Mouse (Mus musculus): ENCODE measurements around the gene Map3k11. TPM values are rescaled to one million over a fixed set of nuclear protein-coding genes. Genes with fewer than 3 reads are reported as not detected.
A peak's percentile ranks its signal among the peaks of the same experiment; 100 is the strongest.

Map3k11 gene
- polyA plus RNA-seq, 1 experiment from 2014 or later, result 22.4 TPM

DNA sequence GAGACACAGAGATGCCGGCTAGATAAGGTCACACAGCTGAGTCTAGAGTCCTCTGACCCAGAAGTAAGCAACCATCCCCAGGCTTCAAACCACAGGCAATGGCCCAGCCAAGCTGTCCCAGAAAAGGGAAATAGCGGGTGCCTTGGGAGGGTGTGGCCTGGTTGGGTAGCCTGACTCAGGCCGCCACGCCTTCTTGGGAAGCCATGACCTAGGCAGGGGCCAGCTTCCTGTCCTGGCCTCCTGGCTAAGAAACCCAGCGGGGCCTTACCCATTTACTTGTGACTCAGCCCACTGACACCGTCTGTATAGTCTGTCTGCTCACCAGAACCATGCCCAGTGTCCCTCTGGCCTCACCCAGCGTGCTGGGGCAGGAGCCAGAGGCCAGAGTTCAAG is 36.0 kb downstream of the Map3k11 start:
- peaks cover 53% of the 10 kb centered on the region for H3K36me3 ChIP-seq (ENCODE audit: control insufficient read depth, insufficient read depth, low read length)
- 13% methylated on average over 7 of the region's 7 CpGs for WGBS
- H3K4me3 ChIP-seq (ENCODE audit: control insufficient read depth in 1 of 2, insufficient read depth in 1 of 2, low read depth in 1 of 2, low read length in 2 of 2), result peak overlapping the region; percentile 84 to 96
- H3K4me2 ChIP-seq (ENCODE audit: low read length), result peak overlapping the region; percentile 87
- H3K27ac ChIP-seq (replicated peaks in 1 of 2; ENCODE audit: control insufficient read depth in 1 of 2, insufficient read depth in 1 of 2, low read depth in 2 of 2, low read length in 2 of 2), result peak overlapping the region; percentile 97 to 98
- H3K4me1 ChIP-seq (ENCODE audit: control insufficient read depth in 2 of 2, insufficient read depth in 2 of 2, low read length in 2 of 2), result peaks cover 24 to 43% of the 10 kb centered on the region in 2 experiments
- ATAC-seq (ENCODE audit: insufficient number of reproducible peaks, insufficient read depth, low FRiP score, low read depth), result peak; percentile 5; the same call in 1 of the 2 replicates
- peak overlapping the region; percentile 98 for H3K9ac ChIP-seq (ENCODE audit: low read length)
- H3K27me3 ChIP-seq (ENCODE audit: control insufficient read depth, insufficient read depth, low read length), result no peaks in the 10 kb centered on the region
- no peaks in the 10 kb centered on the region for H3K9me3 ChIP-seq (ENCODE audit: control insufficient read depth, low read length)

DNA sequence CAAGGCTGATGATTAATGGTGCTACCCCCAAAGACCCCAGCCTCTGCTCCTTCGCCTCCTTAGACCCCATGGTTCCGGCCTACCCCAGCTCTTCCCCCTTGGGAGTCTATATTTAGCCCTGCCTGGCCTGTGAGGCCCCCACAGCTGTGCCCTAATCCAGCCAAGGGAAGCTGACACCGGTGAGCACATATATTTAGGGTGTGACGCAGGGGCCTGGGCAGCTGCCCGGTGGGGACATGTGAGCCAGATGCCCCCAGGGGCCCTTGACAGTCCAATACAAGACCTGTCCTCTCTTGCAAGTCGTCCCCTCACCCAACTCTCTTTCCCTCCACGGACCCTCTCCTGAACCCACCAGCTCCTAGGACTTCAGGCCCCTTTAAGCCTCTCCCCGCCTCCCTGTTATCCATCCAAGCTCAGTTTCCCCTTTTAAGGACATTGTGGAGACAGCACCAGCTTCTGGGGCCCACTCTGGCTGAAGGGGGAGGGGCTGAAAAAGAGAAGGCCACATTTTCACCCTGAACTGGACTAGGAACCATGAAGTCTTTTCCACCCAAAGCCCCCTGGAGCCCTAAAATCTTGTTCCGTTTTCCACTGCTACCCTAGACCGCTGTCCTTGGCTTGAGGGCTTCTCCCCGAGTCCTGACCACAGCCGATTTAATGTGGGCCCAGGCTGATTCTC is 36.6 kb downstream of the Map3k11 start:
- H3K27ac ChIP-seq (replicated peaks in 1 of 2; ENCODE audit: control insufficient read depth in 1 of 2, insufficient read depth in 1 of 2, low read depth in 2 of 2, low read length in 2 of 2), result peak overlapping the region; percentile 97 to 98
- peak; percentile 75 for ATAC-seq (ENCODE audit: insufficient number of reproducible peaks, insufficient read depth, low FRiP score, low read depth)
- H3K4me2 ChIP-seq (ENCODE audit: low read length), result peak overlapping the region; percentile 87
- 20% methylated on average over 12 of the region's 12 CpGs for WGBS
- no peaks in the 10 kb centered on the region for H3K27me3 ChIP-seq (ENCODE audit: control insufficient read depth, insufficient read depth, low read length)
- H3K4me3 ChIP-seq (ENCODE audit: control insufficient read depth in 1 of 2, insufficient read depth in 1 of 2, low read depth in 1 of 2, low read length in 2 of 2), result peak overlapping the region; percentile 84 to 96
- peaks cover 27 to 47% of the 10 kb centered on the region in 2 experiments for H3K4me1 ChIP-seq (ENCODE audit: control insufficient read depth in 2 of 2, insufficient read depth in 2 of 2, low read length in 2 of 2)
- H3K36me3 ChIP-seq (ENCODE audit: control insufficient read depth, insufficient read depth, low read length), result peaks cover 51% of the 10 kb centered on the region
- peak overlapping the region; percentile 98 for H3K9ac ChIP-seq (ENCODE audit: low read length)
- no peaks in the 10 kb centered on the region for H3K9me3 ChIP-seq (ENCODE audit: control insufficient read depth, low read length)

DNA sequence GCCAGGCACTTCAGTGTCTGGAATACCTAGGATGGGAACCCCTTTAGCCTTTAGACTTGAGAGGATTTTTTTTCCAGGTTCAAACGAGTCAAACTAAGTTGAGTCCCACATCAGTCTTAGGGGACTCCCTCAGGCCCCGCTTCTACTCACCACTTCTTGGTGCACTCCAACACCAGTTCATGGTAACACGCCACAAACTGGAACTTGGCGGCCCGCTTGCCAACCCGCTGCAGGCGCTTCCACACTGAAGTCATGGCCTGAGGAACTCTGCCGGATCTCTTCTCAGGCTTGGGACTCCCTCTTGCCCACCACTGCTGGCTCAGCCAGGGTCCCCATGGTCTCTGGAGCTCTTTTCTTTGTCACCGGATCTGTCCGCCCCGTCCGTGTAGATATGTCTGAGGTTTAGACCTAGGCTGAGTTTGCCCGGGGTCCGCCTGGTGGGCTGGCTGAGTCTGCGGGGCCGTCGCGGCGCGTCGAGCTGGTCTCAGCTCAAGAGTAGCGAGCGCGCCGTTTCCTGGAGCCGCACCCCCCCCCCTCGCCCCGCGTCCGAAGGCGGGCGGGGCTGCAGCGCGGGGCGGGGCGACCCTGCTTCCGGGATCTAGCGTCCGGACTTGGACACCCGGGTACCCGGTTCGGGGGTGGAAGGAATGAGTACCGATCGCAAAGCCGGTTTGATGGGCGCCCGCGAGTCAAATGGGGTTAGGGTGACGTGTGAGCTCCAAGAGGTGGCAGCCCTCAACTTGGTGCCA is 37.4 kb downstream of the Map3k11 start, which contains the start of gene Ehbp1l1:
TSS of gene Ehbp1l1 (minus strand) at position 551 of the 749 bp plus-strand sequence.
- Histone ChIP-seq H3K4me3 (ENCODE audit: control insufficient read depth in 1 of 2, insufficient read depth in 1 of 2, low read depth in 1 of 2, low read length in 2 of 2) (peak within 1 kb of the TSS; percentile 84 to 96), H3K9me3 (ENCODE audit: control insufficient read depth, low read length) (no peaks in the 10 kb centered on the region), H3K4me2 (ENCODE audit: low read length) (peak within 1 kb of the TSS; percentile 87), H3K36me3 (ENCODE audit: control insufficient read depth, insufficient read depth, low read length) (peaks cover 48% of the 10 kb centered on the region), H3K27me3 (ENCODE audit: control insufficient read depth, insufficient read depth, low read length) (no peaks in the 10 kb centered on the region), H3K27ac (replicated peaks in 1 of 2; ENCODE audit: control insufficient read depth in 1 of 2, insufficient read depth in 1 of 2, low read depth in 2 of 2, low read length in 2 of 2) (peak within 1 kb of the TSS; percentile 97 to 98), H3K9ac (ENCODE audit: low read length) (peak within 1 kb of the TSS; percentile 98), H3K4me1 (ENCODE audit: control insufficient read depth in 2 of 2, insufficient read depth in 2 of 2, low read length in 2 of 2) (peaks cover 29 to 51% of the 10 kb centered on the region in 2 experiments)
- peak; percentile 18; the same call in 1 of the 2 replicates for ATAC-seq (ENCODE audit: insufficient number of reproducible peaks, insufficient read depth, low FRiP score, low read depth)
- 1% methylated on average over 49 of the region's 49 CpGs for WGBS

DNA sequence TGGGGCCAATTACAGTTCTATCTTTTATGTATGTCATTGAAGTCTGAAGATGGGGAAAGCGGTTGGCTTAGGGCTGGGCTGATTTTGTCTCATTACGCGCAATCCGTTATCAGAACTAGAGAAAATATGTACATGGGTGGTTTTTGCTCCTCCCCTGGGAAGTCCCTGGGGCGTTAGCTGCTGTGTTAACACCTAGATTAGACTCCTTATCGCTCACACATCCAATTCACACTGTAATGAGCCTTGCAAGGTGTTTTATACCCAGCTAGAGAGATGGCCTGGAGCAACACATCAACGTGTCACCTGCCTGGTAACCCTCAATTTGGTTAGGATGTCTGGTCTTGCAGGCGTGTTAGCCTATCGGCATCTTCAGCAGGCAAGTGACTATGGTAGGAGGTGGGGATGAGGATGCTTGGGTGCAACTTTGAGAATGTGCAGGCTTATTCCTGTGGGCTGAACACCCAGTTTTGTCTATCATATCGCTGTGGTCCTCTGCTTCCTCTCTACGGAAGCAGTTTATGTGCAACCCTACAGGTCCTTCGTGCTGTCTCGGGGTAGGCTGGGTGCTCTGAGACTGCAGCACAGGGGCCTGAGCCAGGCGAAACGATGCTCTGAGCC is 38.5 kb downstream of the Map3k11 start:
- Histone ChIP-seq H3K4me2 (ENCODE audit: low read length) (peak overlapping the region; percentile 87), H3K9me3 (ENCODE audit: control insufficient read depth, low read length) (no peaks in the 10 kb centered on the region)

DNA sequence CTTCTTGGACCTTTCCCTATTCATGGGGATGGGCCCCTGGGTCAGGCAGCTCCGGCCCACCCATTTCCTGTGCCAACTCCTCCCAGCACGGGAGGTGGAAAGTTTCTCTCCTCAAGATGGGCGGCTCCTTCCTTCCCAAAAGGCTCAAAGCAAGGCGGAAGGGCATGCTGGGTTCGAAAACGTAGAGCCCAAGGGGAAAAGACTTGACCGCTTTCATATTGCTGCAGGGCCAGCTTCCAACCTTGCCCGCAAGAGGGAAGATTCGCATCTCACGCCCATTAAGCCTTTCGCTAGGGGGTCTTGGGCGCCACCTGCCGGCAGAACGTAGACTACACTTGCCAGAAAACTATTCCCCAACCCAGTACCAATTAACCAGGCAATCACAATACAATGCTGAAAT is 39.2 kb downstream of the Map3k11 start:
- WGBS, result 6% methylated on average over 14 of the region's 14 CpGs
- H3K4me1 ChIP-seq (ENCODE audit: control insufficient read depth in 2 of 2, insufficient read depth in 2 of 2, low read length in 2 of 2), result peaks cover 30 to 57% of the 10 kb centered on the region in 2 experiments
- no peaks in the 10 kb centered on the region for H3K9me3 ChIP-seq (ENCODE audit: control insufficient read depth, low read length)
- peaks cover 30% of the 10 kb centered on the region for H3K36me3 ChIP-seq (ENCODE audit: control insufficient read depth, insufficient read depth, low read length)
- no peak for ATAC-seq (ENCODE audit: insufficient number of reproducible peaks, insufficient read depth, low FRiP score, low read depth)
- H3K9ac ChIP-seq (ENCODE audit: low read length), result peak overlapping the region; percentile 99
- peak overlapping the region; percentile 87 for H3K4me2 ChIP-seq (ENCODE audit: low read length)
- H3K27me3 ChIP-seq (ENCODE audit: control insufficient read depth, insufficient read depth, low read length), result no peaks in the 10 kb centered on the region
- H3K27ac ChIP-seq (replicated peaks in 1 of 2; ENCODE audit: control insufficient read depth in 1 of 2, insufficient read depth in 1 of 2, low read depth in 2 of 2, low read length in 2 of 2), result peak overlapping the region; percentile 29 to 98
- peak overlapping the region; percentile 95 to 96 for H3K4me3 ChIP-seq (ENCODE audit: control insufficient read depth in 1 of 2, insufficient read depth in 1 of 2, low read depth in 1 of 2, low read length in 2 of 2)

More for the DNA sequence above, 38.5 kb downstream of the Map3k11 start:
- Histone ChIP-seq H3K4me3 (ENCODE audit: control insufficient read depth in 1 of 2, insufficient read depth in 1 of 2, low read depth in 1 of 2, low read length in 2 of 2) (peak overlapping the region; percentile 34 to 96), H3K27ac (replicated peaks in 1 of 2; ENCODE audit: control insufficient read depth in 1 of 2, insufficient read depth in 1 of 2, low read depth in 2 of 2, low read length in 2 of 2) (peak overlapping the region; percentile 29 to 98), H3K36me3 (ENCODE audit: control insufficient read depth, insufficient read depth, low read length) (peaks cover 36% of the 10 kb centered on the region), H3K27me3 (ENCODE audit: control insufficient read depth, insufficient read depth, low read length) (no peaks in the 10 kb centered on the region), H3K4me1 (ENCODE audit: control insufficient read depth in 2 of 2, insufficient read depth in 2 of 2, low read length in 2 of 2) (peaks cover 30 to 58% of the 10 kb centered on the region in 2 experiments), H3K9ac (ENCODE audit: low read length) (peak overlapping the region; percentile 99)
- 63% methylated on average over 15 of the region's 15 CpGs for WGBS
- no peak for ATAC-seq (ENCODE audit: insufficient number of reproducible peaks, insufficient read depth, low FRiP score, low read depth)

DNA sequence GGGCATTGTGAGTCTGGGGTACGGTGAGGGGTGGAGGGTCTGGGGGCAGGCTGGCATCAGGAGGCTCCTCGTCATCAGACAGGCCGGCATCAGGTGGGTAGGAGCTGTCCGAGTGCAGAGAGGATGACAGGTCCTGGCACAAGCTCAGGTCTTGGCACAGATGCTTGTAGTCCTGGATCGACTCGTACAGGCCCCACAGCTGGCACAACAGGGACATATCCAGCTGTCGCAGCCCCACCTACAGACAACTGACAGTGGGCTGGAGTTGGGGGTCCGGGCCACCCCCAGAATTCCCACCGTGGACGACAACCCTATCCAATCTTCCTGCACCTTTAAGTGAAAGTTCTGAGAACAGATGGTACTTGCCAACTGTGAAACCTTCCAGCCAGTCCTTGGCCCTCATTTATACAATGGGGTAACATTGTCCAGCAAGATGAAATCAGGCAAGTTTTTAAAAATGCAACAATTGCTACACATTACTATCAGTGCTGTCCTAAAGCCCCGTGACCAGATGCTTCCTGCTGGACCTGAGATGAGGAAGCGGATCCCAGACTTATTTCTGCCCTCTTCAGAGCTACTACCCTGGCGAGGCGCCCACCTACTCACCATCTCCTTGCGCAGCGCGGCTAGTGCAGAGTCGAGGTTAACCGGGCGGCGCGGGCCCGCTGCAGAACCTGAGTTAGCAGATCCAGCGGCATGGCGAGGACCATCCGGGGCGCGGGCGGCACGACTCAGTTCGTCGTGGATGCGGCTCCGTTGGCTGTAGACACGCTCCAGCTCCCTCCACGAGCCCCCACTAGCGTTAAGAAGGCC is 40.3 kb downstream of the Map3k11 start:
- Histone ChIP-seq H3K27me3 (ENCODE audit: control insufficient read depth, insufficient read depth, low read length) (no peaks in the 10 kb centered on the region), H3K9me3 (ENCODE audit: control insufficient read depth, low read length) (no peaks in the 10 kb centered on the region), H3K4me3 (ENCODE audit: control insufficient read depth in 1 of 2, insufficient read depth in 1 of 2, low read depth in 1 of 2, low read length in 2 of 2) (peak overlapping the region; percentile 95 to 96), H3K4me2 (ENCODE audit: low read length) (peak overlapping the region; percentile 87), H3K9ac (ENCODE audit: low read length) (peak overlapping the region; percentile 99), H3K36me3 (ENCODE audit: control insufficient read depth, insufficient read depth, low read length) (peaks cover 19% of the 10 kb centered on the region), H3K27ac (replicated peaks in 1 of 2; ENCODE audit: control insufficient read depth in 1 of 2, insufficient read depth in 1 of 2, low read depth in 2 of 2, low read length in 2 of 2) (peak overlapping the region; percentile 83 to 98), H3K4me1 (ENCODE audit: control insufficient read depth in 2 of 2, insufficient read depth in 2 of 2, low read length in 2 of 2) (peaks cover 29 to 48% of the 10 kb centered on the region in 2 experiments)
- 9% methylated on average over 37 of the region's 37 CpGs for WGBS
- ATAC-seq (ENCODE audit: insufficient number of reproducible peaks, insufficient read depth, low FRiP score, low read depth), result no peak

DNA sequence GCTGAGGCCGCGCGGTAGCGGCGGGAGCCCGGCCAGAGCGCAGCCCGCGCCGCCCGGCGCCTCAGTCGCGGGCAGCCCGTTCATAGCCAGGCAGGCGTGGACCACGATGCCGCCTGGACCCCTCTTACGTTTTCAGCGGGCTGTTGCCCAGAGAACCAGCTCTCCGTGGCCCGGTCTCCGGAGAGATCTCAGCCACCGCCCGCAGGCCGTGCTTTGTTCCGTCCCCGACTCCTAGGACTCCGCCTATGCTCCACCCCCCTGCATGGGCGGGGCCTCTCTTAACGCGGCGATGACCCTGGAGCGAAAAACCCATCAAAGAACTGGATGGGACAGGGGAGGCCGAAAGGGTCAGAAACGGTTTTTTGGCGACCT is 40.9 kb downstream of the Map3k11 start, which contains the start of gene Fam89b:
TSS of gene Fam89b (minus strand) at position 210 of the 372 bp plus-strand sequence.
- peak within 1 kb of the TSS; percentile 83 to 98 for H3K27ac ChIP-seq (replicated peaks in 1 of 2; ENCODE audit: control insufficient read depth in 1 of 2, insufficient read depth in 1 of 2, low read depth in 2 of 2, low read length in 2 of 2)
- peaks cover 13% of the 10 kb centered on the region for H3K36me3 ChIP-seq (ENCODE audit: control insufficient read depth, insufficient read depth, low read length)
- H3K4me2 ChIP-seq (ENCODE audit: low read length), result peak within 1 kb of the TSS; percentile 87
- ATAC-seq (ENCODE audit: insufficient number of reproducible peaks, insufficient read depth, low FRiP score, low read depth), result peak; percentile 62
- peak within 1 kb of the TSS; percentile 99 for H3K9ac ChIP-seq (ENCODE audit: low read length)
- 1% methylated on average over 37 of the region's 37 CpGs for WGBS
- H3K9me3 ChIP-seq (ENCODE audit: control insufficient read depth, low read length), result no peaks in the 10 kb centered on the region
- H3K4me3 ChIP-seq (ENCODE audit: control insufficient read depth in 1 of 2, insufficient read depth in 1 of 2, low read depth in 1 of 2, low read length in 2 of 2), result peak within 1 kb of the TSS; percentile 95 to 96
- H3K27me3 ChIP-seq (ENCODE audit: control insufficient read depth, insufficient read depth, low read length), result no peaks in the 10 kb centered on the region
- H3K4me1 ChIP-seq (ENCODE audit: control insufficient read depth in 2 of 2, insufficient read depth in 2 of 2, low read length in 2 of 2), result peaks cover 23 to 42% of the 10 kb centered on the region in 2 experiments

Data from heart, embryonic 14.5 days (tissue).